Mouse (Mus musculus) CH12.LX (cell line): ENCODE data around the gene Tspan4. TPM values are rescaled to one million over a fixed set of nuclear protein-coding genes. Genes with fewer than 3 reads are reported as not detected.
A peak's percentile ranks its signal among the peaks of the same experiment; 100 is the strongest.

ENCODE experiments used
- DNase-seq: peaks from one replicate; pipeline ENCODE4 v3.0.0-alpha.2; 2013; ENCODE audit errors: extremely low read depth
- H3K27ac ChIP-seq: 2 replicates; pipeline ENCODE4 v1.5.1; 2012; ENCODE audit warnings: low read depth, mild to moderate bottlenecking, control low read depth, moderate library complexity; ENCODE audit not compliant: insufficient read depth
- H3K27me3 ChIP-seq: replicated peaks from 2 replicates; pipeline ENCODE3; 2012; ENCODE audit warnings: inconsistent platforms
- H3K36me3 ChIP-seq, 2 experiments: replicated peaks in 1 of 2; 2 replicates each; pipeline versions ENCODE3 to v1.6.1; 2012; ENCODE audit warnings: inconsistent platforms in 1 of 2, low read length in 1 of 2, mild to moderate bottlenecking in 1 of 2, mixed read lengths in 1 of 2, moderate library complexity in 1 of 2; ENCODE audit not compliant: control insufficient read depth in 1 of 2, insufficient read depth in 1 of 2
- H3K4me1 ChIP-seq, 2 experiments: 2 replicates each; pipeline ENCODE4 v1.6.1; 2012; ENCODE audit warnings: inconsistent platforms in 1 of 2, moderate library complexity in 1 of 2; ENCODE audit not compliant: insufficient read depth in 2 of 2, control insufficient read depth in 1 of 2
- H3K4me2 ChIP-seq: 2 replicates; pipeline ENCODE4 v1.6.1; 2012; ENCODE audit warnings: low read depth, mild to moderate bottlenecking, control low read depth; ENCODE audit not compliant: poor library complexity, insufficient read depth, severe bottlenecking
- H3K4me3 ChIP-seq, 3 experiments: fragments of 150-350 bp in 1 of 3; sonication (generic) in 1 of 3; replicated peaks in 1 of 3; 2 replicates each; pipeline versions ENCODE3 to v1.5.1; 2011 to 2012; ENCODE audit warnings: low read depth in 2 of 3, low read length in 2 of 3, mild to moderate bottlenecking in 2 of 3, moderate library complexity in 2 of 3, control low read depth in 1 of 3, improper control_type of control experiment in 1 of 3, inconsistent platforms in 1 of 3, mixed read lengths in 1 of 3; ENCODE audit not compliant: poor library complexity in 1 of 3
- H3K79me2 ChIP-seq: replicated peaks from 2 replicates; pipeline ENCODE4 v1.6.1; 2012; ENCODE audit warnings: mild to moderate bottlenecking, moderate library complexity; ENCODE audit not compliant: control insufficient read depth, poor library complexity, insufficient read depth, severe bottlenecking; ENCODE audit errors: extremely low read depth
- H3K9ac ChIP-seq: 2 replicates; pipeline ENCODE4 v1.6.1; 2012; ENCODE audit warnings: low read depth, mild to moderate bottlenecking, control low read depth, moderate library complexity; ENCODE audit not compliant: insufficient read depth
- H3K9me3 ChIP-seq: replicated peaks from 2 replicates; pipeline ENCODE3; 2012; ENCODE audit warnings: low read length, inconsistent platforms, mixed read lengths
- BHLHE40 ChIP-seq: IDR thresholded peaks from 2 replicates; pipeline ENCODE4 v1.6.1; 2011; ENCODE audit warnings: mild to moderate bottlenecking, low read depth, low read length, improper control_type of control experiment
- CTCF ChIP-seq, 2 experiments: IDR thresholded peaks in 1 of 2; conservative IDR thresholded peaks in 1 of 2; 2 replicates each; pipeline ENCODE4 v1.5.1; 2011 to 2012; ENCODE audit warnings: low read depth in 2 of 2, low read length in 2 of 2, improper control_type of control experiment in 1 of 2, inconsistent platforms in 1 of 2, mild to moderate bottlenecking in 1 of 2, moderate library complexity in 1 of 2
- ELF1 ChIP-seq: IDR thresholded peaks from 2 replicates; pipeline ENCODE4 v1.6.1; 2014; ENCODE audit warnings: low read depth, mild to moderate bottlenecking, inconsistent platforms, low read length, improper control_type of control experiment
- HCFC1 ChIP-seq: IDR thresholded peaks from 2 replicates; pipeline ENCODE4 v1.6.1; 2012; ENCODE audit warnings: low read depth, mild to moderate bottlenecking, inconsistent platforms, low read length, improper control_type of control experiment
- KAT2A ChIP-seq: IDR thresholded peaks from 2 replicates; pipeline ENCODE4 v1.6.1; 2012; ENCODE audit warnings: low read length, improper control_type of control experiment, inconsistent platforms; ENCODE audit not compliant: insufficient replicate concordance
- MAFK ChIP-seq: IDR thresholded peaks from 2 replicates; pipeline ENCODE4 v1.6.1; 2011; ENCODE audit warnings: low read length, improper control_type of control experiment; ENCODE audit not compliant: insufficient replicate concordance
- MAX ChIP-seq: IDR thresholded peaks from 2 replicates; pipeline ENCODE4 v1.6.1; 2011; ENCODE audit warnings: low read length, improper control_type of control experiment
- MEF2A ChIP-seq: IDR thresholded peaks from 2 replicates; pipeline ENCODE4 v1.6.1; 2014; ENCODE audit warnings: low read depth, mild to moderate bottlenecking, inconsistent platforms, low read length, improper control_type of control experiment, borderline replicate concordance
- MXI1 ChIP-seq: IDR thresholded peaks from 2 replicates; pipeline ENCODE4 v1.6.1; 2011; ENCODE audit warnings: mild to moderate bottlenecking, low read depth, low read length, improper control_type of control experiment
- MYC ChIP-seq: IDR thresholded peaks from 2 replicates; pipeline ENCODE4 v1.6.1; 2011; ENCODE audit warnings: low read depth, mild to moderate bottlenecking, improper control_type of control experiment, low read length
- NELFE ChIP-seq: IDR thresholded peaks from 2 replicates; pipeline ENCODE4 v1.6.1; 2011; ENCODE audit warnings: low read depth, low read length, improper control_type of control experiment
- NRF1 ChIP-seq: IDR thresholded peaks from 2 replicates; pipeline ENCODE4 v1.6.1; 2014; ENCODE audit warnings: low read depth, mild to moderate bottlenecking, inconsistent platforms, low read length, improper control_type of control experiment, moderate library complexity
- POLR2A ChIP-seq: IDR thresholded peaks from 2 replicates; pipeline ENCODE4 v1.6.1; 2011; ENCODE audit warnings: low read depth, mild to moderate bottlenecking, improper control_type of control experiment, low read length
- POLR2AphosphoS2 ChIP-seq: IDR thresholded peaks from 2 replicates; pipeline ENCODE4 v1.6.1; 2011; ENCODE audit warnings: low read depth, low read length, improper control_type of control experiment
- SIN3A ChIP-seq: IDR thresholded peaks from 2 replicates; pipeline ENCODE4 v1.6.1; 2012; ENCODE audit warnings: low read length, improper control_type of control experiment, inconsistent platforms
- SMC3 ChIP-seq: IDR thresholded peaks from 2 replicates; pipeline ENCODE4 v1.6.1; 2011; ENCODE audit warnings: low read depth, low read length, improper control_type of control experiment
- TBP ChIP-seq: conservative IDR thresholded peaks from 2 replicates; pipeline ENCODE4 v1.6.1; 2011; ENCODE audit warnings: low read depth, low read length, improper control_type of control experiment
- UBTF ChIP-seq: IDR thresholded peaks from 2 replicates; pipeline ENCODE4 v1.6.1; 2012; ENCODE audit warnings: low read depth, mild to moderate bottlenecking, inconsistent platforms, low read length, improper control_type of control experiment, moderate library complexity
- USF1 ChIP-seq: IDR thresholded peaks from 2 replicates; pipeline ENCODE4 v1.6.1; 2014; ENCODE audit warnings: low read depth, mild to moderate bottlenecking, inconsistent platforms, low read length, improper control_type of control experiment
- USF2 ChIP-seq: conservative IDR thresholded peaks from 2 replicates; pipeline ENCODE4 v1.6.1; 2011; ENCODE audit warnings: low read depth, low read length, improper control_type of control experiment
- ZMIZ1 ChIP-seq: IDR thresholded peaks from 2 replicates; pipeline ENCODE4 v1.6.1; 2012; ENCODE audit warnings: low read depth, mild to moderate bottlenecking, inconsistent platforms, low read length, improper control_type of control experiment
- dilution Hi-C: fragments of 300-500 bp; cut with MboI; formaldehyde crosslinking; loops from 2 replicates; pipeline ENCODE4 v1.14.3; 2020; ENCODE audit warnings: low sequenced_read_pairs; ENCODE audit not compliant: extremely low pct_unique_long_range_greater_than_20kb, extremely low pct_ligation_motif_present
- in situ Hi-C: fragments of 300-500 bp; cut with MboI; formaldehyde crosslinking; loops from 3 replicates; pipeline ENCODE4 v1.14.3; 2019; ENCODE audit warnings: low sequenced_read_pairs, low pct_ligation_motif_present, low pct_unique_long_range_greater_than_20kb, mixed read lengths
- polyA plus RNA-seq: library from polyadenylated mRNA; unstranded; fragments of >175 nt; gene quantifications from 2 replicates; pipeline ENCODE4 v1.2.1, GENCODE M21; 2012; ENCODE audit warnings: low read depth; ENCODE audit not compliant: insufficient read length
- total RNA-seq, 2 experiments: library from RNA; depleted of rRNA; stranded (reverse); fragments of 300-350 nt in 1 of 2; fragments of >200 nt in 1 of 2; gene quantifications; 2 replicates each; pipeline ENCODE4 v1.2.3; 2012 to 2014

Tspan4 gene
- total and polyA plus RNA-seq, 3 experiments: 21.2 to 28.9 (median 28.4) TPM

GRCm38 (mm10) chr7:141538852-141539555, 64.0 kb downstream of the Tspan4 start:
- no peak for TF ChIP-seq HCFC1
- TF ChIP-seq POLR2AphosphoS2: no peak
- peak; percentile 69; the same call in 1 of the 2 replicates for TF ChIP-seq MAX
- TF ChIP-seq MYC: peak; percentile 90
- peak; percentile 65 for TF ChIP-seq BHLHE40
- peak; percentile 66 for TF ChIP-seq MXI1
- TF ChIP-seq USF2: no peak
- TF ChIP-seq, all 38 proteins: peak for 4
- no peak for DNase-seq
- dilution Hi-C loops: no loop called here
- in situ Hi-C loops: no loop called here
- Histone ChIP-seq H3K4me1 (peaks cover 13 to 38% of the 10 kb centered on the region in 2 experiments; a peak in 3 of 4 replicates), H3K27ac (peak overlapping the region; percentile 5), H3K9ac (peak overlapping the region; percentile 67), H3K9me3 (no peaks in the 10 kb centered on the region), H3K79me2 (peaks cover 12% of the 10 kb centered on the region), H3K36me3 (peaks cover 0 to 11% of the 10 kb centered on the region in 2 experiments), H3K27me3 (peaks cover 2% of the 10 kb centered on the region), H3K4me3 (peak overlapping the region; percentile 87 to 97 (median 90)), H3K4me2 (peak overlapping the region; percentile 88)

- peaks cover 13 to 38% of the 10 kb centered on the region in 2 experiments; a peak in 3 of 4 replicates for H3K4me1 ChIP-seq
- peak within 1 kb of the TSS; percentile 5 for H3K27ac ChIP-seq
- dilution Hi-C loops (no loop called here), in situ Hi-C loops (no loop called here)
- peaks cover 2% of the 10 kb centered on the region for H3K27me3 ChIP-seq
- no peaks in the 10 kb centered on the region for H3K9me3 ChIP-seq
- TF ChIP-seq TBP: peak; percentile 37; the same call in 1 of the 2 replicates
- peak; percentile 87 for TF ChIP-seq NELFE
- TF ChIP-seq POLR2A: peak; percentile 91
- peak; percentile 41 for TF ChIP-seq BHLHE40
- TF ChIP-seq SMC3: no peak
- peak; percentile 78 for TF ChIP-seq HCFC1
- TF ChIP-seq SIN3A: peak; percentile 89
- no peak for TF ChIP-seq CTCF (conservative IDR thresholded peaks at IDR 0.05 in 1 of 2, IDR thresholded peaks at IDR 0.05 in 1 of 2; ENCODE audit: low read depth in 2 of 2, low read length in 2 of 2)
- TF ChIP-seq MXI1: peak; percentile 78
- TF ChIP-seq USF1: no peak
- TF ChIP-seq MAFK: no peak
- TF ChIP-seq KAT2A: 0 out of 2 replicates have a peak, but pooled peaks have one; percentile 51
- 0 out of 2 replicates have a peak, but pooled peaks have one; percentile 20 for TF ChIP-seq MEF2A
- no peak for TF ChIP-seq UBTF
- peak; percentile 84 for TF ChIP-seq NRF1
- TF ChIP-seq ELF1: peak; percentile 90
- TF ChIP-seq POLR2AphosphoS2: peak; percentile 85
- no peak; the same call in 1 of the 2 replicates for TF ChIP-seq ZMIZ1
- peak within 1 kb of the TSS; percentile 88 for H3K4me2 ChIP-seq
- peaks cover 12% of the 10 kb centered on the region for H3K79me2 ChIP-seq
- peak within 1 kb of the TSS; percentile 67 for H3K9ac ChIP-seq
- H3K4me3 ChIP-seq: peak within 1 kb of the TSS; percentile 87 to 97 (median 90)
- DNase-seq: peak; percentile 98
- peaks cover 0 to 11% of the 10 kb centered on the region in 2 experiments for H3K36me3 ChIP-seq
Measured at GRCm38 (mm10) chr7:141539556-141540311, 64.7 kb downstream of the Tspan4 start, which contains the start of gene Chid1. Chid1 (minus strand) TSS chr7:141539857.
